Mouse (Mus musculus) cerebellum, adult 9-11 months (tissue): Measurements from ENCODE around the gene Slc16a12.

Experiments
- DNase-seq: peaks from one replicate; pipeline ENCODE4 v3.0.0; 2022

Gene Slc16a12

DNA sequence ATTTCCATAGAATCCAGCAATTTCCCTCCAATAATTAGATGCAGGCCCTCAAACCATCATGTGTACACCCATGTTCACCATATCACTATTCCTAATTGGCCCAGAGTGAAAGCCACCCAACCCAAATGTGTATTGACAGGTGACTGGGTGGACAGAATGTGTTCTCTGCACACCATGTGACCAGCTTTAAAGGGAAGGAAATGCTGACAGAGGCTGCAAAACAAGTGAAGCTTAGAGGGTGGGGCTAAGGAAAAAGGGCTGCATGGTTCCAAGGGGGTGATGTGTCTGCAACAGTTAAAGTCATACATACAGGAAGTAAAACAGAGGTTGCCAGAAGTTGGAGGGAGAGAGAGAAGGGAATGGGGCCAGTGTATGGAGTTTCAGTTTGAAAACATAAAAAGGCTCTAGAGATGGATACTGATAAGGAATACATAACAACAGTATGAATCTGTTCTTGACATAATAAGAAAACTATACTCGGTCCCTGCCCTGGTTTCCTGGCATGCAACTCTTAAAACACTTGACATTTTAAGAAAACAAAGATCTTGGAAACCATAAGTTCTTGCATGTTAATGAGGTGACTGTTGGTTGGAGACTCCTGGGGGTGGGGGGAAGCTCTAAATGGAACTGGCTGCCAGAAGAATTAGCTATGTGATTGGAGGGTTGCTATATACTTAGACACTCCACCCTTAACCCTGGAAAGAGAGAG, 20.7 kb downstream of the Slc16a12 start:
- no peak for DNase-seq

DNA sequence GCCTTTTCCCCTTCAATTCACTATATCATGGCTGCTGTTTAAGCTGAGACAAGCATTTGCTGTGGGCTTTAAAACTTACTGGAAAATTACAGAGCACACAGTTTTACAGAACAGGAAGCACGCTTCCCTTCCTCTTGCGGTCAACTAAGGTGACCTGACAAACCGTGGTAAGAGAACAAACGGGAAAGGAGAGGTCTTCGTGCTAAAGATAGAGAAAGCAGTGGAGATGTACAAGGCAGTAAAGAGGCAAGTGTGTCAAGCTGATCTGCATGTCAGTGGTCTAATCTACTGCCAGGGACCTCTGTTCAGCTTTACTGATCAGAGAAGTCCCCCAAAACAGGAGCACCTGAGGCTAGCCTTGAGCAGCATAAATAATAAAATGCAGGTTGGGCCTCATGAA, 21.7 kb downstream of the Slc16a12 start:
- no peak for DNase-seq

- no peak for DNase-seq
These were observed 22.5 kb downstream of the Slc16a12 start for GRCm38 (mm10) chr19:34724598-34724997.

DNA sequence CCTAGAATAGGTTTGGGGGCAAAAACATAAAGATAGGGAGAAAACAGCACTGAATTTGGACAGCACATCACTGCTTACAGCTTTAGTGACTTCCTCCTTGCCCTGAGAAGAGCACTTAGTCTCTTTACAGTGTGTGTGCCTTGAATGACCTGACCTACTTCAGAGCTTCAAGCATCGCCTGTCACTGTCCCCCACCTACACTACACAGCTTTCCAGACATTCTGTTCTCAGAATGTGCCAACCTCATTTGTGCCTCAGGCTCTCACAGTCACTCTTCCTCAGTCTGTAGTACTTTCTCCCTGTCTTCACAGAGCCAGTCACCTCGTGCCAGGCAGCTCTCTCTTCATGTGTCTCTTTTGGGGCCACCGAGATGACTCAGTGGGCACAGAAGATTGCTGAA, 24.5 kb downstream of the Slc16a12 start:
- DNase-seq = peak; percentile 9

- DNase-seq = no peak
These were observed 27.0 kb downstream of the Slc16a12 start for GRCm38 (mm10) chr19:34720130-34720529.

- no peak for DNase-seq
These were observed 28.1 kb downstream of the Slc16a12 start for GRCm38 (mm10) chr19:34718963-34719362.

DNA sequence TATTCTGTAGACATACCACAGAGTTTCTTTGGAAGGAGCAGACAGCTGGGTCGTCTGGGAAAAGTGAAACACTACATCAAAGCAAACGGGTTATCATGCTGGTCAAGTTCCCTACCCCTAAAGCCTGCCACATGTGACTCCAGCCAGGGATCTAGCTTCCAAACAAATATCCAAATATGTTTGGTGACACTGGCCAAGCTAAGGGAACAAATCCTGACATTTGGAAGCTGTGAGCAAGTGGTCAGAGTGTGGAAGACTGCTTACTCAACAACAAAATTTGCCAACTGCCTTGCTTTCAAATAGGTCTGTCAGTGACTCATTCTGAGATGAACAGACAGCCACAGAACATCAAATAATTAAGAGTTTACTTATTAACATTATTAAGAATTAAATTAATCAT, 28.6 kb downstream of the Slc16a12 start:
- no peak for DNase-seq

DNA sequence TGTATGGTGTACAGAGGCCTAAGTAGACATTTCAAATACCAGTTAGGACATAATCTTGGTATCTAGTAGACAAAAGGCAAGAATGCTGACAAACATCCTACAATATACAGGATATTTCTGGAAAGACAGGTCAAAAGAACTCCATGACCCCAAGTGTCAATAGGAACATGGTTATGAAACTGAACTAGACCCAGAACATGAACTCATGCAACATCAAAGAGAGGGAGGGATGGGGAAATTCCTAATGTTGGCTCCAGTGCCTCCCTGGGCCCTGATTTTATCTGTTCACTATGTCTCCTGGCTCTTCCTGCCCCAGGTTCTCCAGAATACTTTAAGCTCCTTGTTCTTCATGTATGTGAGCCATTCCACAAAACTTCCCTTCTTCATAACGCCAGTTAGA, 31.2 kb downstream of the Slc16a12 start:
- DNase-seq = no peak

DNA sequence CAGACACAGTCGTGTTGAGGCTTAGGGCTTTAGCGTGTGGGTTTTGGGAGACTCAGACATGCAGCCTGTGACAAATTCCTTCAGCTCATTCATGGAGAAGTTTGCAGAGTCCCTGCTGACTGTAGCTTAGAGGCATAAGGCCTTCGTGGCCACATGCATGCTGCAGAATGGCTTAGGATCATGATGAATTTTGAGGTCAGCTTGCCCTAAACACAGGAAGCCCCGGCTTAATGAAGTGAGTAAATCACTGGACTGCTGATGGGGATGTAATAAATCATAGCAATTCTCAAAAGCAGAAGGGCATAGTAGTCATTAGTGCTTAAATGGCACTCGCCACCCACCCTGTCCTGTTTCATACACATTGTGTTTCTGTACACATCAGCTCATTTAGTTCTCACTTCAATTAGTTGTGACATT, 32.8 kb downstream of the Slc16a12 start:
- no peak for DNase-seq

- DNase-seq = no peak
These were observed 35.0 kb downstream of the Slc16a12 start for GRCm38 (mm10) chr19:34712050-34712449.

DNA sequence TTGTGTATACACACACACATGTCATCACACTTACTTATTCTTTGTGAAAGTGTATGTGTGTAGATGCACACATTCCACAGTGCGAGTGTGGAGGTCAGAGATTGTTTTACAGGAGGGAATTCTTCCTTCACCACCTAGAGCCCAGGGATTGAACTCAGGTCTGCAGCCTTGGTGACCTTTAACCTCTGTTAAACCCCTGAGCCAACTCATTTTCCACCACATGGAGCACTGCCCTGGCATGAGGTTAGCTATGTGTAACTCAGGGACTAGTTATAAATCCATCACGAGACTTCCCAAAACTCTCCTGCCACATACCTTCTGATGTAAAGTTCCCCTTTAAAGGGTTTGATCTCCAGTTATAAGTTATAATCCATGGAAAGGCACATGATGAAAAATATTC, 38.9 kb downstream of the Slc16a12 start:
- no peak for DNase-seq

- no peak for DNase-seq
These were observed 39.5 kb downstream of the Slc16a12 start for GRCm38 (mm10) chr19:34707571-34707970.

GRCm38 (mm10) chr19:34706261-34706660, 40.8 kb downstream of the Slc16a12 start:
- no peak for DNase-seq

DNA sequence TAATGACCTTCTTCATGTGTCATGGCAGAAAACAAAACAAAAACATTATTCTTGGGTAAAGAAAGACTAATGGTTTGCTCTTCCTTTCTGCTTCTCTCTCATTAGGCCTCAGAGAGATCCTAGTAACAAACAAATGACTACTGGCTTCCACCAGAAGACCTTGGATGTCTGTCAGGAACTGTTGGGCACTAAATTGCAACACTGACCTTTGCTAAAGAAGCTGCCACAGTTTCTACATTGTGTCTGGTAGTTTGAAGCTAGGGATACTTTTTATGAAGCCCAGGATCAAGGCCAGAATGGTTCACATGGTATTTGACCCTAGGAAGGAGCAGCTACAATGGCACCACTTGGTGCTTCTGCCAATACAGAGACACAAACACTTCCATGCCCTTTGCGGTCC, 41.9 kb downstream of the Slc16a12 start:
- DNase-seq = no peak

DNA sequence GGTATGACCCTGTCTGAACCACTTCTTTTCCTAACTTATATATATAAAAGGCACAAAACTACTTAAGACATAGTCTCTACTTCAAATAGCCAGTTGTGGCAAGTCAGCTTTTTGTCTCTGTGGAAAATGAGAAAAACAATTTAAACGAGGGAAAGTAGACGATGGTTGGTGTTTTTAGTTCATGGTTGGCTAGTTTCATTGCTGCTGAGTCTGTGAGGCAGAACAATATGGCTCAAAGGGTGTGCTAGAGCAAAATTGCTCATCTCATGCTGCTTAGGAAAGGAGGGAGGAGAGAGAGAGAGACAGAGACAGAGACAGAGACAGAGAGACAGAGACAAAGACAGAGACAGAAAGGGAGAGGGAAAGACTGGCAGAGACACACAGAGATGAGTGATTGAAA, 47.8 kb downstream of the Slc16a12 start:
- DNase-seq = no peak

- no peak for DNase-seq
These were observed 48.2 kb downstream of the Slc16a12 start for GRCm38 (mm10) chr19:34698852-34699251.

DNA sequence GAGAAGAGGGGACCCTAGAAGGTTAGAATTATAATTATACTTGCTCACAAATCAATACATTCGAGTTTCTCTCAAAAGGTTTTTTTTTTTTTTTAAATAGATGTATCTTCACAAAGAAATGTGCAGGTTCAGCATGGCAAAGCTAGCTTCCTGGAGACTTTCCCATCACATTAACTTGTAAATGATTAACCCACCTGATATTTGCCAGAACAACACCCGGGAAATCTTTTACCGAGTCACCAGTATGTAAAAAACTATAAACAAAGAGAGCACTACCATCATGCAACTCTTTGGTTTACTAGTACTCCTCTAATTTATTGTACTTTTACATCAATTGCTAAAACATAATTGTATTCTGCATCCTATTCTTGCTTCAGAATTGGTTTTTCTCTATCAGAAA, 48.7 kb downstream of the Slc16a12 start:
- DNase-seq = no peak

DNA sequence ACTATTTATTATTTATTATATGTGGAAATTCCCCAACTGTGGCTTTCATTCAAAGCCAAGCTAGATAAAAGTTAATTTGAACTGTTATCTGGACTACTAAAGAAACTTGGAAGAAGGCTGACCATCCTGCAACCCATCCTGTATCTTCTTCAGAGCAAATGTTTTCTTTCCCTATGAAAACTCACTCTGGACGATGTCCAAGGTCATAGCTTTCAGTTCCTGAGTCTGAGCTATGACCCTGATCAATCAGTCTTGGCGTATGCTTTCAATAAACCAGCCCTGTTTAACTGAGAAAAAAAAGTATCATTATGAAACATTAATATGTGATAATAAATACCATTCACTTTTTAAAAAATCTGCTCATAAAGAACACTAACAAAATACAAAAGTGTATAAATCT, 49.6 kb downstream of the Slc16a12 start:
- DNase-seq = no peak

DNA sequence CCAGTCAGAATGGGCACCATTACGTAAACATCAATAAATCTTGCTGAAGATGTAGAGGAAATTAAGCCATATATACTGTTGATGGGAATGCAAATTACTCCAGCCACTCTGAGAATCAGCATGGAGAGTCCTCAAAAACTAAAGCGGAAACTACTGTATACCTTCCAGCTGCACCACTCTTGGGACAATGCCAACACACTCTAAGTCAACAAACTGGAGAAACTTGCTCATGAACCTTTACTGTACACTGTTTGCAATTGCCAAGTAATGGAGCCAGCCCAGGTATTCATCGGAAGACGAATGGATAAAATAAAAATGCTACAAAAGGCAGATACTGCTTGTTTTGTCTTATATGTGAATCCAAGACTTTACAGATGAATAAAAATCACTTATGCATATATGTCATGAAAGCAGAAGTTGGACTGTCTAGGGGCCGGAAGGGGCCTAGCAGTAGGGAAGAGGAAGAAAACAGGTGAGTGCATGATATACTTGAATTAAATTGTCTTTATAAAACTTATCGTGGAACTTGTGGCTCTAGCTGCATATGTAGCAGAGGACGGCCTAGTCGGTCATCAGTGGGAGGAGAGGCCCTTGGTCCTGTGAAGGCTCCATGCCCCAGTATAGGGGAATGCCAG, 50.6 kb downstream of the Slc16a12 start:
- DNase-seq = no peak

DNA sequence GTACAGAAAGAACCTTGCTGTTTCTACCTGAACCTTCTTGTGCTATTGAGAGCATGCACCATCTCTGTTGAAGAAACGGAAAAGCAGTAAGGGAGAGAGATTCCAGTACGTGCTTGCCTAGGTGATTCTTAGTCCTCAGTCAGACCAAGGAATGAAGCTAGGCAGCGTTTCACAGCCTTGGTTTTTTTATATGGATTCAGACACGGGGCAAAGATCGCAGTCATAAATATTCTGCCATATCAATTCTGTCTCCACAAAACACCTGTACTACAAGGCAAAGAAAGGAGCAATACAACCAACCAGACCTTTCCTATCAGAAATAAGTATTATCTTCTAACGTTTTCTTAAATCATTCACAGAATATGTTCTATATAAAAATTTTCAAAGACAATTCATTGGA, 55.7 kb downstream of the Slc16a12 start:
- DNase-seq = no peak

GRCm38 (mm10) chr19:34685530-34685929, 61.6 kb downstream of the Slc16a12 start:
- no peak for DNase-seq

DNA sequence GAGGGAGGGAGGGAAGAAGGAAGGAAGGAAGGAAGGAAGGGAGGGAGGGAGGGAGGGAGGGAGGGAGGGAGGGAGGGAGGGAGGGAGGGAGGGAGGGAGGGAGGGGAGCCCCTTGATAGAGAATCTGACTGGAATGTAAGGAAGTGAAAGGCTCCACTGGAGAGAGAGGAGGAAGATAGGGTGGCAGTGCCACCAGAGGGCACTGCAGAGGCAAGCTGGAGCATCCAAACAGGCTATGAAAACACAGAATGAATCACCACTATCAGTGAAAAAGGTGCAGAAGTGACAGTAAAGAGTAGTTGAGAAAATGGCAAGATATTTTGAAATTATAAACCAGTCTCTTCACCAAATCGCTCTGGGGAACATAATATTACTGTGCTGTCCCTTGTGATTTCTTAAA, 62.2 kb downstream of the Slc16a12 start:
- DNase-seq = no peak

GRCm38 (mm10) chr19:34678428-34678827, 68.7 kb downstream of the Slc16a12 start:
- DNase-seq = no peak

DNA sequence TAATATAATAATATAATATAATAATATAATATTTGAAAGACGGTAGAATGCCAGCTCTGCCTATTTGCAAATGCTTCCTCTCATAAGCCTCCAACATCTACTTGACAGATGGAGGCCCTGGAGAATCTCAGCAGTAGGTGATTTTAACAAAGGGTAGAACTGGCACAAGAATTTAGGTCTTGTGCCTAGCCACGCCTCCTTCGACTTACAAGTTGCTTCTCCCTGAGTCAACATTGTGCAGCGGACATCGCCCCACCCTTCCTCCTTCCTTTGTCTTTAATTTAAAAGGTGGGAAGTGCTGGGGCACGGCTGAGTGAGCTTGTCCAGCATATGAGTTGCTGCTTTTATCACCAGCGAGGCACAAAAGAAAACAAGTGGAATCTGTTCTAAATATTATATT, 73.6 kb downstream of the Slc16a12 start:
- peak; percentile 53 for DNase-seq

DNA sequence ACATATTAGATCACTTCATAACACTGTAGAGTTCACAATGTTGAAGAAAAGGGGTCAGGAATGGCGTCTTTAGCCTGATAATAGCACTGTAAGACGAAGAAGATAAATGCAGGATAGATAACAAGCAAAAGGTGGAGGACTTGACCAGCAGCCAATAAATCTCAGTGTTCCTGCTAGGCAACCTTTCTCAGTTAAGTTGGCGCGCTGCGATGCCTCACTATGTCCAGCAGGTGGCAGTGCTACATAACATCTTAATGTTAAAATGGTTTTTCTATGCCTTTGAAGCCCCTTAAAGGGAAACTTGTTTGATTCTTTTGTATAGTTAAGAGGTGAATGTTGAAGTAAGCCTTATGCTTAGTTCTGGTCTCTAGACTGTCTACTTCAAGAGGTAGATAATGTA, 81.0 kb downstream of the Slc16a12 start:
- peak; percentile 51 for DNase-seq
